Mouse (Mus musculus) cerebellum, adult 2 months (tissue): ENCODE data around the gene Ush2a. TPM values are rescaled to one million over a fixed set of nuclear protein-coding genes. Genes with fewer than 3 reads are reported as not detected.

Source experiments
- DNase-seq, 2 experiments: peaks; one replicate each; pipeline ENCODE4 v3.0.0; 2021
- H3K27ac ChIP-seq: fragments of 200-500 bp; 2 replicates; pipeline ENCODE4 v1.5.1; 2012; ENCODE audit warnings: low read length, control low read depth, inconsistent platforms; ENCODE audit not compliant: insufficient read depth
- H3K27me3 ChIP-seq: fragments of 200-500 bp; 2 replicates; pipeline ENCODE4 v1.6.1; 2012; ENCODE audit warnings: inconsistent platforms, mild to moderate bottlenecking, low read length, moderate library complexity; ENCODE audit not compliant: control insufficient read depth, insufficient read depth
- H3K4me1 ChIP-seq: fragments of 200-500 bp; 2 replicates; pipeline ENCODE4 v1.6.1; 2011; ENCODE audit warnings: low read length; ENCODE audit not compliant: control insufficient read depth, insufficient read depth
- H3K4me3 ChIP-seq: fragments of 200-500 bp; replicated peaks from 2 replicates; pipeline ENCODE3; 2011; ENCODE audit warnings: mild to moderate bottlenecking, low read depth, low read length, control low read depth; ENCODE audit not compliant: insufficient read depth
- CTCF ChIP-seq: fragments of 200-500 bp; IDR thresholded peaks from 2 replicates; pipeline ENCODE4 v1.5.1; 2011; ENCODE audit warnings: low read depth, mild to moderate bottlenecking, control low read depth, low read length, moderate library complexity, borderline replicate concordance; ENCODE audit not compliant: insufficient read depth
- POLR2A ChIP-seq: fragments of 200-500 bp; IDR thresholded peaks from 2 replicates; pipeline ENCODE4 v1.6.1; 2011; ENCODE audit warnings: low read length, control low read depth, borderline replicate concordance; ENCODE audit not compliant: insufficient read depth
- WGBS: fragments of 180-500 bp; shearing (Covaris S2); methylation state at CpG from one replicate; pipeline ENCODE4 v1.1.7; 2018; 5-methylcytosine and 5-hydroxymethylcytosine counted together
- polyA plus RNA-seq: library from polyadenylated mRNA; depleted of rRNA; stranded (reverse); fragments of >200 nt; gene quantifications from 2 replicates; pipeline ENCODE4 v1.2.3, GENCODE M21; 2012

Gene Ush2a
- polyA plus RNA-seq, 1 experiment, result 0.07 TPM

DNA sequence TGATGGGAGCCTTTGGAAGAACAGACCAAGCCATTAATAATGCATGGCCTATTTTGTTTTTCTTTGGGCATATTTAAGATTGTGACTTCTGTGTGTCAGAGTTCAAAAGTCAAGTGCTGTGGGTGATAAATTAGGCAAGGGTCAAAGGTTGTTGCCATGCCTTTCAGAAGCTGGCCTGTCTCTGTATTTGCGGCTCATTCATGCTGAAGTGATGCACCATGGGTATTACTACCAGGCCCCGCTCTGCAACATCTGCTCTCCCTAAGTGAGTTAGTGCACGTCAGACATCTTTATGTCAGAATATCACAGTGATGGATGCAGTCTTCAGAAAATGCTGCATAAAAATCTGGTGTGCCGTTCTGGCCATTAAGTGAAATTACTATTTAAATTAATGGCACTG, 544.0 kb downstream of the Ush2a start:
- no peaks in the 10 kb centered on the region for H3K4me1 ChIP-seq
- WGBS, result 47% methylated on average over 4 of the region's 4 CpGs
- no peak overlapping the region for H3K27ac ChIP-seq
- no peak overlapping the region for H3K4me3 ChIP-seq
- no peak for TF ChIP-seq POLR2A
- no peak for TF ChIP-seq CTCF
- no peaks in the 10 kb centered on the region for H3K27me3 ChIP-seq
- no peak for DNase-seq

DNA sequence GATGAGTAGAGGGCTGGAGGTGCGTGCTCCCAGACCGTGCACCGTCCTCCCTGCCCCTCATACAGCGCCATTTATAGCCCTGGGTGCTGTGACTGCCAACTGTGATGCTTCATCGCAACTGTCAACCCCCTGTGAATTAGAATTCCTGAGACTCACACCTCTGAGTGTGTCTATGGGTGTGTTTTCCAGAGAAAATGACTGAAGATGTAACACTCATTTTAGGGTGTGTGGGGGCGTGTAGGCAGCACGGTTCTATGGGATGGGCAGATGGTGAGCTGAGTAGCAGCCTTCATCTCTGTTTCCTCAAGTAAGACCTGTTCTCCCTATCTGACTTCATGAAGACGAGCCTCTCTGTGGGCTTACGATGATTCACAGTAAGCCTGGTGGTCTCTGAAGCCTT, 548.8 kb downstream of the Ush2a start:
- no peak for DNase-seq
- WGBS, result 85% methylated on average over 9 of the region's 9 CpGs

DNA sequence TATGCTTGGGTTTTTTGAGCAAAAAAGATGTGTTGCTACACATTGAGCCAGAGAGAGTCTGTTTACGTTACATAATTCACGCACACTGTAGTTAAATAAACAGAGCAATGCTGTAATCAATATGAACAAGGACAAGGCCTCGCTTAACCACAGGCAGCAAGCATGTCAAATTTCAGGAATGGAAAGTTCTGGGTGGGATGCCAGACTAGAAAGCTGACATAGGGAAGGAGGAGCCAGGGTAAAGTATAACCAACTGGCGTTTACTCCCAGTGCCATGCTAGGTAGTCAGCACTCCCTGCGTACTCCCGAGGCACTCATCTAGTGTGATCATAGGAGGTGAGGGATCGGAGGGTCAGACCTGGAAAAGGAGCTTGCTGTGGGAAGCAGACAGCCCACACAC, 553.2 kb downstream of the Ush2a start:
- Histone ChIP-seq H3K27me3 (no peaks in the 10 kb centered on the region), H3K4me1 (no peaks in the 10 kb centered on the region), H3K27ac (no peak overlapping the region), H3K4me3 (no peak overlapping the region)
- 78% methylated on average over 7 of the region's 7 CpGs for WGBS
- DNase-seq, result no peak
- TF ChIP-seq POLR2A, result no peak
- TF ChIP-seq CTCF, result no peak

More for the DNA sequence above, 548.8 kb downstream of the Ush2a start:
- Histone ChIP-seq H3K27me3 (no peaks in the 10 kb centered on the region), H3K4me1 (no peaks in the 10 kb centered on the region), H3K27ac (no peak overlapping the region), H3K4me3 (no peak overlapping the region)
- TF ChIP-seq POLR2A, result no peak
- no peak for TF ChIP-seq CTCF

DNA sequence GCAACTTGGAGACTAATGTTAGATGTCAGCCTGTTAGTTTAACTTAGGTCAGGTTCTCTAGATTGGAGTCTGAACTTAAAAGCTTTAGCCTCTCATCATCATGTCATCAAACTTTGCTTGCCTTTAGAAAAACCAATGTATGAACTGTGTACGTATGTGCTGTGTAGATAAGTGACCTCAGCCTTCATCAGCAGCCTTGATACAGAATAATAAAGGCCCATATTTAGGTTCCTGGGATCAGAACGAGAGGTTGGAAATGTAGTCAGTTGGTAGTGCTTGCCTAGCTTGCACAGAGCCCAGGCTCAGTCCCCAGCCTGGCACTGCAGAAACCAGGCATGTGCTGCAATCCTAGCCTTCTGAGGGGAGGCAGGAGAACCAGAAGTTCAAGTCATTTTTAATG, 562.4 kb downstream of the Ush2a start:
- WGBS, result 92% methylated on average over 2 of the region's 2 CpGs
- Histone ChIP-seq H3K4me1 (no peaks in the 10 kb centered on the region), H3K27ac (no peak overlapping the region), H3K4me3 (no peak overlapping the region), H3K27me3 (no peaks in the 10 kb centered on the region)
- TF ChIP-seq CTCF, result no peak
- no peak for TF ChIP-seq POLR2A
- DNase-seq, result no peak

DNA sequence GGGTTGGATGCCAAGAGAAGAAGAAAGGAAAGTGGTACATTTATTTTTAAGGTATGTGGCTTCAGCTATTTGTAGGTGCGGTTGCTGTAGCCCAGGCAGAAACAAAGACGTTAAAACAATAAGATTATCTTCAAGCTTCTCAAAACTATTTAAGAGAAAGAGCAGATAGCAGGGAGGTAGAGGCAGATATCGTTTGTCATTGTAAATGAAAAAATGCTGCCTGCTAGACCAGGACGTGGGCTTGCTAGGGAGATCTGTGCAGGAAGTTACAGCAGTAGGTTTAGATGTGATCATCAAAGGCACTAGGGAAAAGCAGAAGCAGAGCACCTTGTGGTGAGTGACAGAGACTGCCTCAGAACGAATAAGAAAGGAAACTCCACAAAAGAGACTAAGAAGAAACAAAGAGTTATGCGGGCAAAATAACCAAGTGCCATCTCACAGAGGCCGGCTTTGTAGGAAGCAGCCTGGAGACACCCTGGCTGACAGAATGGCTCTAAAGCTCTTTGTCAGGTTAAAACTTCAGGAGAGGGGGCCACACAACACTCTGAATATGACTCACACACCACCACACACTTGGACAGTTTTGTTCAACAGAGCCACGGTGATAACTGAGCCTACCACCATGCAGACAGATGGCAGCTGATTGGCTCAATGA, 563.2 kb downstream of the Ush2a start:
- TF ChIP-seq CTCF, result no peak
- DNase-seq, result no peak
- no peak overlapping the region for H3K4me3 ChIP-seq
- no peaks in the 10 kb centered on the region for H3K4me1 ChIP-seq
- 83% methylated on average over 8 of the region's 8 CpGs for WGBS
- no peaks in the 10 kb centered on the region for H3K27me3 ChIP-seq
- H3K27ac ChIP-seq, result no peak overlapping the region

DNA sequence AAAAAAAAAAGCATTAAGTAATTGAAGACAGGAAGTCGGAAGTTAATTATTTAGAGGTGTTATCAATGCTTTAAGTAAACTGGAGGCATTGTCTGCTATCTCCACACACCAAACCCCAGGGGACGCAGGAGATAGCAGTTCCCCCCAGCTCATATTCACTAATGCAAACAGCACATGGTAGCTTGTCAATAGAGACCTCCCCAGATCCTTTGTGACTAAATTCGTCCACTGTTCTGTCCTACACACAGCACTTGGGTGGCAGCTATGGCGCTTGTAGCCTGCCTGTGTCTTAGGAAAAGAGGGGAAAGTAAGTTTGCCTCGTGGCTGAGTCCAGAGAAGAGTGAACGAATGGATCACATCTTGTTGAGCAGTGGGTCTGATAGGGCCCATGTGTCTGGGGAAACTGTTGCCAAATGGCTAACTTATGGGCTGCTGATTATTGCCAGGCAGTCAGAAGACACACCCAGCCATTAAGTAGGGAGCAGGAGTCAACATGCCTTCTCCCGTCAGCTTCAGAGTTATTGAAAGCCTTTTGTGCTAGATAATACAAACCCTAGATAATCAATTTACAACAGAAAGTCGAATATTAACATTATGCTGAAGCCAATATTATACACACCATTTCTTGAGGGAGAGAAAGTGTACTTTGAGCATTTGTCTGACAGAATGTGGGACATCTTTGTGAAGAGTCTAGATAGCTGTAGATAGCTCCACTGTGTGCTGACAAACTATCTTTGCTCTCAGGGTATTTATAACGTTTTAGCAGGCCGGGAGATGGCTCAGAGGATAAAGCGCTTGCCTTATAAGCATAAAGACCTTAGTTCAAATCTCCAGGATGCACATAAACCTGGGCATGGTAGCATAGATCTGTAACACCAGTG, 568.9 kb downstream of the Ush2a start:
- TF ChIP-seq CTCF, result no peak
- TF ChIP-seq POLR2A, result no peak
- WGBS, result 53% methylated on average over 11 of the region's 11 CpGs
- Histone ChIP-seq H3K4me3 (no peak overlapping the region), H3K27ac (no peak overlapping the region), H3K27me3 (no peaks in the 10 kb centered on the region), H3K4me1 (no peaks in the 10 kb centered on the region)
- DNase-seq, result no peak

DNA sequence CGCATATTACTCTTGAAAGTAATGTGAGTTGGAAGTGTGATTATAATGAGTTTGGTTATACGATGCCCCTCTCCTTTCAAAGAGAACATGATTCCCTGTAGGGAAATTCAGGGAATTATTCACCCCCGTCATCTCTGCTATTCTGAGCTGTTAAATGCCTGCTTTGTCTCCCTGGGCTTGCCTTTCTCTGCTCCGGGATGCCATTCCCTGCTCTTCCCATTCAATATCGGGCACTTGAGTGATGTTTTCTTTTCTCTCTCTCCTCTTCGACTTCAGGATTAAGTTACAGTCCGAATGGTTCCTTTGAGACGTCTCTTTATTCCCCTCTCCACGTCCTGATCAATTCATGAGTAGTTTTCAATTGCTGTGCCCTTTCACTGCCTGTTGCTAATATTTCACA, 572.1 kb downstream of the Ush2a start:
- WGBS, result 9% methylated on average over 9 of the region's 9 CpGs
- no peak for TF ChIP-seq CTCF
- no peak for TF ChIP-seq POLR2A
- H3K27me3 ChIP-seq, result no peaks in the 10 kb centered on the region
- DNase-seq, result no peak
- H3K4me3 ChIP-seq, result no peak overlapping the region
- H3K27ac ChIP-seq, result no peak overlapping the region
- H3K4me1 ChIP-seq, result no peaks in the 10 kb centered on the region

DNA sequence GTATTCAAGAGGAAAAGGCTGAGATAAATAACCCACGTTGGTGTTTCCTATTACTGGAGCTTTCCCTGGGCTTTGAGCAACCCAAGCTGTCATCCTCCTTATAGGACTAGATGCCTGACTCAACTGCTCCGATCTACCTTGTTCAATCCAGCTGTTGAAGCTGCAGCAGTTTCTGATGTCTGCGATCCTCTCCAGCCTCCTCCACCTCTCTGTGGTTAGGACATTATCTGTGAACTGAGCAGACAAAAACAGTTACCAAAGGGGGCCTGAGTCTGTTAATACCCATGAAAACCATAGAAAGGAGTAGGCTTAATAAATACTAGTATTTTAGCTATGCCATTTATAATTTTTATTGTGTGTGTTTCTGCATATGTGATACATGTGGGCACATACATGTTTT, 572.9 kb downstream of the Ush2a start:
- WGBS, result 79% methylated on average over 3 of the region's 3 CpGs

More for the DNA sequence above, 572.9 kb downstream of the Ush2a start:
- TF ChIP-seq POLR2A (no peak), CTCF (no peak)
- DNase-seq, result no peak
- no peak overlapping the region for H3K4me3 ChIP-seq
- no peaks in the 10 kb centered on the region for H3K27me3 ChIP-seq
- no peak overlapping the region for H3K27ac ChIP-seq
- no peaks in the 10 kb centered on the region for H3K4me1 ChIP-seq
